Mouse (Mus musculus): ENCODE results near the gene Pycr1.

DNA sequence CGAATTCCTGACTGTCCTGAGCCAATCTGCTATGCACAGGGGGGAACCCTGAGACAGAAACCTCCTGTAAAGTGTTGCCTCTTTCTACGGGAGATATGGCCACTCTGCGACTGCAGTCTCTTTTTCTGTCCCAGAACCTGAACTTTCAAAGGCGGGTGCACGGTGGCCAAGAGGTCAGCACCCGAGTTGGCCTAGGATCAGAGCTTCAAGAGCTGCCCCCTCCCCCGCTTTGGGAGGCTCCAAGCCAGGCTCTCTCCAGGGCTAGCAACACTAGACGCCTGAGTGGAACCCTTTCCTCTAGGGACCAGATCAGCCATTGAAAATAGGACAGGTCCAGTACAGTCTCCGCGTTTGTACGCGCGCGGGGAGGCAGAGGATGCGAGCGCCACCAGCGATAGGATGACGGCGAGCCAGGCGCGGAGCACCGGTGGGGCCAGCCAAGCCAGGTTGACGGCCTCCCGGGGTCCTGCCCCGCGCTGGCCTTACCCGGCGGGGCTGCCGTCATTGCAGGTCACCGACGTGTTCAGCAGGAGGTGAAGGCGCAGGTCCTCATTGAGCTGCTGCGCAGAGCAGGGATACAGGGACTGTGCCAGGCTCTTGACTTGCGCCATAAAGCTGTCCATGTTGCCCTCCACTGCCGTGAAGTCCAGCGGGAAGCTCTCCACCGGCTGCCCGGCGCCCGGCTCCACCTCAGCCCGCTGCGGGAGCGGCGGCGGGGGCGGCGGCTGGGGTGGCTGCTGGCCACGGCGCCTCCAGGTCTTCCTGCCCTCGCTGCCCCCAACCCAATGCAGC is 16.1 kb upstream of the Pycr1 start:
- TF ChIP-seq CTCF (IDR thresholded peaks at IDR 0.05; ENCODE audit: low read depth, low read length) (no peak), POLR2A (IDR thresholded peaks at IDR 0.05; ENCODE audit: insufficient read depth, low read length) (no peak), EP300 (IDR thresholded peaks at IDR 0.05; ENCODE audit: insufficient read depth, low read depth, low read length) (no peak)

All from ES-Bruce4 (cell line).